Mouse (Mus musculus) C2C12 (cell line): ENCODE results near the gene Yipf1. TPM values are rescaled to one million over a fixed set of nuclear protein-coding genes. Genes with fewer than 3 reads are reported as not detected.

Experiments used
- H3K27me3 ChIP-seq: one replicate; pipeline ENCODE4 v1.6.1; 2011; ENCODE audit not compliant: control insufficient read depth, insufficient read depth, insufficient read length
- H3K36me3 ChIP-seq: one replicate; pipeline ENCODE4 v1.6.1; 2011; ENCODE audit not compliant: control insufficient read depth, insufficient read depth
- H3K4me3 ChIP-seq: one replicate; pipeline ENCODE4 v1.5.1; 2011; ENCODE audit warnings: mild to moderate bottlenecking, control low read depth; ENCODE audit not compliant: poor library complexity, insufficient read depth, severe bottlenecking
- H3K79me2 ChIP-seq: one replicate; pipeline ENCODE4 v1.6.1; 2011; ENCODE audit not compliant: control insufficient read depth, insufficient read depth
- H3K79me3 ChIP-seq: one replicate; pipeline ENCODE4 v1.6.1; 2011; ENCODE audit warnings: low read depth, control low read depth
- H3ac ChIP-seq: one replicate; pipeline ENCODE3; 2011; ENCODE audit warnings: low read depth; ENCODE audit not compliant: control insufficient read depth, insufficient read length
- CEBPB ChIP-seq: IDR thresholded peaks from one replicate; pipeline ENCODE4 v1.6.1; 2011; ENCODE audit warnings: low read depth, mild to moderate bottlenecking, control low read depth, moderate library complexity
- CTCF ChIP-seq: IDR thresholded peaks from one replicate; pipeline ENCODE4 v1.5.1; 2011; ENCODE audit not compliant: control insufficient read depth, insufficient read depth, insufficient read length
- FOSL1 ChIP-seq: IDR thresholded peaks from one replicate; pipeline ENCODE4 v1.8.0; 2011; ENCODE audit warnings: mild to moderate bottlenecking, low read length; ENCODE audit not compliant: poor library complexity, insufficient read depth, severe bottlenecking
- MAX ChIP-seq: IDR thresholded peaks from one replicate; pipeline ENCODE4 v1.6.1; 2011; ENCODE audit warnings: mild to moderate bottlenecking, control low read depth
- MYOD1 ChIP-seq: IDR thresholded peaks from one replicate; pipeline ENCODE4 v1.6.1; 2011; ENCODE audit warnings: low read depth; ENCODE audit not compliant: control insufficient read depth, insufficient read length
- MYOG ChIP-seq: IDR thresholded peaks from one replicate; pipeline ENCODE4 v1.6.1; 2011; ENCODE audit not compliant: control insufficient read depth, insufficient read length; ENCODE audit errors: extremely low read depth
- USF1 ChIP-seq: IDR thresholded peaks from one replicate; pipeline ENCODE4 v1.6.1; 2011; ENCODE audit warnings: low read depth, mild to moderate bottlenecking, control low read depth, moderate library complexity
- polyA plus RNA-seq: library from polyadenylated mRNA; unstranded; fragments of >200 nt; fragmentation: generic; extraction: Trizol; gene quantifications from one replicate; pipeline ENCODE4 v1.2.1, GENCODE M21; 2012; ENCODE audit warnings: missing spikeins

The Yipf1 gene
- polyA plus RNA-seq, 1 experiment = 35.1 TPM

DNA sequence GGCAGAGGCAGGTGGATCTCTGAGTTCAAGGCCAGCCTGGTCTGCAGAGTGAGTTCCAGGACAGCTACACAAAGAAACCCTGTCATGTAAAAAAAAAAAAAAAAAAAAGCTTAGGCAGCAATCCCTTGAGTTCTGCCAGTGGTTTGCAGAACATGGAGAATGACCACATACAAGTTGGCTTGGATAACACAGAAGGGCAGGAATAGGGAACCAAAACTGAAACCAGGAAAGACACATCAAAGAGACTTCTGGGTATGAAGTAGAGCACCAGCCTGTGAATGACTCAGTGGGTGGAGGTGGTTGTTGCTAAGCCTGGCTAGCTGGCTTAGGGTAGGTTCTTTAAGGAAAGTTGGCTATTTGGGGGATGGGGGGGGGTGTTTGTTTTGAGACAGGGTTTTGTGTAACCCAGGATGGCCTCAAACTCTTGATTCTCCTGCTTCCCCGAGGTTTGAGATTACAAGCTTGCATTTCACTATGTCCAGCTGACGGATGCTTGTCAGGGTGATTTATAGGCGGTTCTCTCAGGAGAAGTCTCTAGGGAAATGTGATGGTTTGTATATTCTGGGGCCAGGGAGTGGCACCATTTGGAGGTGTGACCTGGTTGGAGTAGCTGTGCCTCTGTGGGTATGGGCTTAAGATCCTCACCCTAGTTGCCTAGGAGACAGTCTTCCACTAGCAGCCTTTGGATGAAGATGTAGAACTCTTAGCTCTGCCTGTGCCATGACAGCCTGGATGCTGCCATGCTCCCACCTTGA lies 28.5 kb upstream of the Yipf1 start:
- H3K36me3 ChIP-seq = no peaks in the 10 kb centered on the region
- H3K79me2 ChIP-seq = no peaks in the 10 kb centered on the region
- H3K79me3 ChIP-seq = no peaks in the 10 kb centered on the region
- no peak overlapping the region for H3K4me3 ChIP-seq
- TF ChIP-seq MAX = no peak
- no peak for TF ChIP-seq MYOD1
- TF ChIP-seq MYOG = no peak
- TF ChIP-seq FOSL1 = no peak
- no peak for TF ChIP-seq USF1
- TF ChIP-seq CTCF = no peak
- TF ChIP-seq CEBPB = no peak
- no peaks in the 10 kb centered on the region for H3K27me3 ChIP-seq
- H3ac ChIP-seq = no peak overlapping the region

- no peaks in the 10 kb centered on the region for H3K36me3 ChIP-seq
- H3K79me3 ChIP-seq = no peaks in the 10 kb centered on the region
- H3K4me3 ChIP-seq = no peak overlapping the region
- no peak overlapping the region for H3ac ChIP-seq
- H3K79me2 ChIP-seq = no peaks in the 10 kb centered on the region
- H3K27me3 ChIP-seq = no peaks in the 10 kb centered on the region
- TF ChIP-seq MYOG (no peak), MYOD1 (no peak), CTCF (no peak), CEBPB (no peak), MAX (no peak), FOSL1 (no peak), USF1 (no peak)
Measured at GRCm38 (mm10) chr4:107286386-107286785, 27.8 kb upstream of the Yipf1 start.

GRCm38 (mm10) chr4:107287517-107287916 lies 26.6 kb upstream of the Yipf1 start:
- no peaks in the 10 kb centered on the region for H3K36me3 ChIP-seq
- no peaks in the 10 kb centered on the region for H3K79me2 ChIP-seq
- no peak overlapping the region for H3K4me3 ChIP-seq
- H3K79me3 ChIP-seq = no peaks in the 10 kb centered on the region
- H3ac ChIP-seq = no peak overlapping the region
- TF ChIP-seq CTCF (no peak), USF1 (no peak), MYOG (no peak), MAX (no peak), FOSL1 (no peak), MYOD1 (no peak), CEBPB (no peak)
- no peaks in the 10 kb centered on the region for H3K27me3 ChIP-seq

DNA sequence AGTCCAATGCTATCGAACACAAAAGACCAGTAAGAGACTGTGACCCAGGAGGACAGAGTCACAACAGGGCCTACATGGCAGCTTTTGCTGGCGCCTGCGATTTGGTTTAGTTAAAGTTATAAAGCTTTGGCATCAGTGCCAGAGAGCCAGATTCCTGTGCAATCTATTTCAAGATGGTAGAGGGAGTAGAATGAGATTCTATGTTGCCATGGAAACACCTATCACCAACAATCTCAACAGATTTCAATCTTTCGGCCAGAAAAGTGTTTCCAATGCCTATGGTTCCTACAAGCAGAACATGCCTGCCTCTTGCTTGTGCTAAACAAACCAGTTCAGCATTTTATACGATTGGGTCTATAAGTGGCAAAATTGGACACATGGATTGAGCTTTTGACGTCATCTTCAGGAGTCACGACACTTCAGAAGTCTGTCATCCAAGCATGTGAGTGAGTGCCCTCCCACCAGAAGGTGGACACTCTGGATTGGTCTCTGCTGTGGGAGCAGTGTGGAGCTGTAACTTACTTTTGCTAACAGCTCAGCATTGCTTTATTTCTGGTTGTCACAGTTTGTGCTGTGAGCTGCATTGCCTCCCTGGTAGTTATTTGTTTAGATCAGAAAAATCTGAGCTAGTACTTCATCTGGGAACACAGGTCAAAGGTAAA lies 22.4 kb upstream of the Yipf1 start:
- Histone ChIP-seq H3K36me3 (no peaks in the 10 kb centered on the region), H3K4me3 (no peak overlapping the region), H3ac (no peak overlapping the region), H3K27me3 (peaks cover 17% of the 10 kb centered on the region), H3K79me2 (no peaks in the 10 kb centered on the region), H3K79me3 (no peaks in the 10 kb centered on the region)
- no peak for TF ChIP-seq USF1
- TF ChIP-seq MYOD1 = no peak
- no peak for TF ChIP-seq CEBPB
- TF ChIP-seq MAX = no peak
- TF ChIP-seq MYOG = no peak

DNA sequence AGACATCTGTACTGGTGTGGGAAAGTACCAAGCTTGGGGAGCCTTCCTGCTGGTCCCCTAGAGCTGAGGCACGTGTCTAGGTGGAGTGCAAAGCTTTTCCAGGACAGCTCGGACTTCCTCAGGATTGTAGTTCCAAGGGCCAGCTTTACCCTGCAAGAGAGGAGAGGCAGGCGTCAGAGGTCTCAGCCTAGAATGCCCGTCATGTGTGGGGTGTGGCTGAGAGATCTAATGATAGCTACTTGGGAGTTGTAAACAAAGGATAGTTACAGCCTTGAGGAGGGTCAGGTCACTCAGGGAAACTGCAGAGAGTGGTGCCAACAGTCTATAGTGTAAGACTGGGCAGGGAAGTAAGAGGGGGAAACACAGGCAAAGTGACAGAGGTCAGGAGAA lies 21.9 kb upstream of the Yipf1 start:
- Histone ChIP-seq H3K4me3 (no peak overlapping the region), H3K79me2 (no peaks in the 10 kb centered on the region), H3K79me3 (no peaks in the 10 kb centered on the region), H3K36me3 (no peaks in the 10 kb centered on the region), H3ac (no peak overlapping the region), H3K27me3 (peaks cover 17% of the 10 kb centered on the region)
- no peak for TF ChIP-seq CTCF
- TF ChIP-seq CEBPB = no peak
- no peak for TF ChIP-seq MYOD1
- TF ChIP-seq MAX = no peak
- TF ChIP-seq USF1 = no peak
- TF ChIP-seq FOSL1 = no peak
- no peak for TF ChIP-seq MYOG
